Mouse (Mus musculus): ENCODE data around the gene Tnfrsf11a. TPM values are rescaled to one million over a fixed set of nuclear protein-coding genes. Genes with fewer than 3 reads are reported as not detected.
A peak's percentile ranks its signal among the peaks of the same experiment; 100 is the strongest.

Tnfrsf11a gene
- total and polyA plus RNA-seq, 2 experiments from 2014 or later: 1.3 to 2.6 TPM

GRCm38 (mm10) chr1:105814402-105815270 is 34.1 kb downstream of the Tnfrsf11a start:
- DNase-seq (ENCODE audit: low spot score) (no peak), ATAC-seq (ENCODE audit: low FRiP score) (peak; percentile 31; the same call in 1 of the 2 replicates)
- no peak overlapping the region for H3K4me3 ChIP-seq (ENCODE audit: low read depth, low read length)
- WGBS: 40% methylated on average over 14 of the region's 14 CpGs
- no peak overlapping the region for H3K4me2 ChIP-seq (ENCODE audit: low read depth, low read length, poor library complexity, severe bottlenecking)
- H3K27me3 ChIP-seq (ENCODE audit: insufficient read depth, low read length): no peaks in the 10 kb centered on the region
- no peaks in the 10 kb centered on the region for H3K9me3 ChIP-seq (ENCODE audit: low read length)
- H3K27ac ChIP-seq (ENCODE audit: low read depth, low read length): no peak overlapping the region
- H3K4me1 ChIP-seq (ENCODE audit: insufficient read depth, low read length): no peaks in the 10 kb centered on the region
- H3K9ac ChIP-seq (replicated peaks; ENCODE audit: low read length, poor library complexity, severe bottlenecking): no peak overlapping the region
- no peaks in the 10 kb centered on the region for H3K36me3 ChIP-seq (ENCODE audit: insufficient read depth, low read length)
- TF ChIP-seq CTCF (IDR thresholded peaks at IDR 0.05): no peak

- Histone ChIP-seq H3K4me2 (ENCODE audit: low read depth, low read length, poor library complexity, severe bottlenecking) (no peak overlapping the region), H3K27ac (ENCODE audit: low read depth, low read length) (no peak overlapping the region), H3K4me3 (ENCODE audit: low read depth, low read length) (no peak overlapping the region), H3K4me1 (ENCODE audit: insufficient read depth, low read length) (no peaks in the 10 kb centered on the region), H3K9ac (replicated peaks; ENCODE audit: low read length, poor library complexity, severe bottlenecking) (no peak overlapping the region), H3K36me3 (ENCODE audit: insufficient read depth, low read length) (no peaks in the 10 kb centered on the region), H3K9me3 (ENCODE audit: low read length) (no peaks in the 10 kb centered on the region), H3K27me3 (ENCODE audit: insufficient read depth, low read length) (no peaks in the 10 kb centered on the region)
- DNase-seq (ENCODE audit: low spot score) (no peak), ATAC-seq (ENCODE audit: low FRiP score) (no peak)
- 29% methylated on average over 2 of the region's 2 CpGs for WGBS
- no peak for TF ChIP-seq CTCF (IDR thresholded peaks at IDR 0.05)
Observed at GRCm38 (mm10) chr1:105815310-105815709, 34.8 kb downstream of the Tnfrsf11a start.

- no peak for ATAC-seq (ENCODE audit: low FRiP score)
Observed at GRCm38 (mm10) chr1:105815736-105816135, 35.2 kb downstream of the Tnfrsf11a start.

DNA sequence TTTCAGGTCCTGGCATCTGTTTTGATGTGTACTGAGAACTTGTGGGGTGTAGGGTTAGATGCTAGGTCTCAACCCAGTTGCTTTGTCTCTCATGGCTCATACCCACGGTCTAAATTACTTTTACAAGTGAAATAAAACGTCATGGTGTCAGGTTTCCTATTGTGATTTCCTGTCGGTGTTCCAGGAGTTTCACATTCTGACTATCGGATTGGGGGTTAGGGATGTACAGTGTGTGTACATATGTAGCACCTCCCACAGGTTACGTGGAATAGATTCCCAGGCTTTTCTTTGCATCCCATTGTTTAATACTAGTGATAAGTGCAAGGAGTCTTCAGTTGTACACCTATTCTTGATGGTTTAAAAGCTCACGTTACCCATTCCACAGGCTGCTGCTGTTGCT is 38.5 kb downstream of the Tnfrsf11a start:
- ATAC-seq (ENCODE audit: low FRiP score) (no peak), DNase-seq (ENCODE audit: low spot score) (no peak)
- no peak overlapping the region for H3K9ac ChIP-seq (replicated peaks; ENCODE audit: low read length, poor library complexity, severe bottlenecking)
- no peaks in the 10 kb centered on the region for H3K4me1 ChIP-seq (ENCODE audit: insufficient read depth, low read length)
- H3K36me3 ChIP-seq (ENCODE audit: insufficient read depth, low read length): no peaks in the 10 kb centered on the region
- no peak overlapping the region for H3K27ac ChIP-seq (ENCODE audit: low read depth, low read length)
- H3K27me3 ChIP-seq (ENCODE audit: insufficient read depth, low read length): no peaks in the 10 kb centered on the region
- H3K4me3 ChIP-seq (ENCODE audit: low read depth, low read length): no peak overlapping the region
- H3K4me2 ChIP-seq (ENCODE audit: low read depth, low read length, poor library complexity, severe bottlenecking): no peak overlapping the region
- no peak for TF ChIP-seq CTCF (IDR thresholded peaks at IDR 0.05)
- H3K9me3 ChIP-seq (ENCODE audit: low read length): no peaks in the 10 kb centered on the region
- WGBS: 52% methylated on average over 6 of the region's 6 CpGs

More at GRCm38 (mm10) chr1:105815736-105816135, 35.2 kb downstream of the Tnfrsf11a start:
- 88% methylated on average over 3 of the region's 3 CpGs for WGBS
- H3K4me1 ChIP-seq (ENCODE audit: insufficient read depth, low read length): no peaks in the 10 kb centered on the region
- DNase-seq (ENCODE audit: low spot score): no peak
- H3K9me3 ChIP-seq (ENCODE audit: low read length): no peaks in the 10 kb centered on the region
- no peaks in the 10 kb centered on the region for H3K27me3 ChIP-seq (ENCODE audit: insufficient read depth, low read length)
- H3K36me3 ChIP-seq (ENCODE audit: insufficient read depth, low read length): no peaks in the 10 kb centered on the region
- no peak overlapping the region for H3K4me3 ChIP-seq (ENCODE audit: low read depth, low read length)
- no peak overlapping the region for H3K4me2 ChIP-seq (ENCODE audit: low read depth, low read length, poor library complexity, severe bottlenecking)
- TF ChIP-seq CTCF (IDR thresholded peaks at IDR 0.05): no peak
- no peak overlapping the region for H3K9ac ChIP-seq (replicated peaks; ENCODE audit: low read length, poor library complexity, severe bottlenecking)
- H3K27ac ChIP-seq (ENCODE audit: low read depth, low read length): no peak overlapping the region

- H3K27me3 ChIP-seq (ENCODE audit: insufficient read depth, low read length): no peaks in the 10 kb centered on the region
- H3K9me3 ChIP-seq (ENCODE audit: low read length): no peaks in the 10 kb centered on the region
- 64% methylated on average over 7 of the region's 7 CpGs for WGBS
- H3K9ac ChIP-seq (replicated peaks; ENCODE audit: low read length, poor library complexity, severe bottlenecking): no peak overlapping the region
- no peak overlapping the region for H3K4me3 ChIP-seq (ENCODE audit: low read depth, low read length)
- H3K4me2 ChIP-seq (ENCODE audit: low read depth, low read length, poor library complexity, severe bottlenecking): no peak overlapping the region
- TF ChIP-seq CTCF (IDR thresholded peaks at IDR 0.05): no peak
- ATAC-seq (ENCODE audit: low FRiP score) (no peak), DNase-seq (ENCODE audit: low spot score) (no peak)
- H3K4me1 ChIP-seq (ENCODE audit: insufficient read depth, low read length): no peaks in the 10 kb centered on the region
- H3K36me3 ChIP-seq (ENCODE audit: insufficient read depth, low read length): no peaks in the 10 kb centered on the region
- H3K27ac ChIP-seq (ENCODE audit: low read depth, low read length): no peak overlapping the region
Observed at GRCm38 (mm10) chr1:105819740-105820139, 39.2 kb downstream of the Tnfrsf11a start.

DNA sequence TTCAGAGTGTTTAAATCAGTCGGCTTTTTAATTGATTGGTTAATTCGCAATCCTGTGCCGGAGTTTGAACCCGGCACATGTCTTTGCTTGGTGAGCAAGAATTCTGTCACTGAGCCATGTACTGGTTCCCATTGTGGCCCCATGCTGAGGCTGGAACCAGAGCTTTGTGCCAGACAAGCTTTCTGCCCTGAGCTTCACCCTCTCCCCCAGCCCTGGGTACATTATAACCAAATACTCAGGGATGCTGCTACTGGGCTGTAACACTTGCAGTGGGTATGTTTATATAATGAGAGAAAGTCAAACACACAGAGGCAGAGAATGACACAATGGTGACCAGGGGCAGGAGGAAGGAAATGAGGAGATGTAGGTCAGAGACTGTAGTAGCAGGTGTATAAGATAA is 43.8 kb downstream of the Tnfrsf11a start:
- WGBS: 94% methylated on average over 4 of the region's 4 CpGs
- TF ChIP-seq CTCF (IDR thresholded peaks at IDR 0.05): no peak
- DNase-seq (ENCODE audit: low spot score) (no peak), ATAC-seq (ENCODE audit: low FRiP score) (no peak)
- no peaks in the 10 kb centered on the region for H3K36me3 ChIP-seq (ENCODE audit: insufficient read depth, low read length)
- H3K4me1 ChIP-seq (ENCODE audit: insufficient read depth, low read length): no peaks in the 10 kb centered on the region
- H3K4me2 ChIP-seq (ENCODE audit: low read depth, low read length, poor library complexity, severe bottlenecking): no peak overlapping the region
- H3K9me3 ChIP-seq (ENCODE audit: low read length): no peaks in the 10 kb centered on the region
- no peak overlapping the region for H3K9ac ChIP-seq (replicated peaks; ENCODE audit: low read length, poor library complexity, severe bottlenecking)
- H3K27ac ChIP-seq (ENCODE audit: low read depth, low read length): no peak overlapping the region
- no peak overlapping the region for H3K4me3 ChIP-seq (ENCODE audit: low read depth, low read length)
- H3K27me3 ChIP-seq (ENCODE audit: insufficient read depth, low read length): no peaks in the 10 kb centered on the region
